Mouse (Mus musculus): ENCODE data around the gene Pagr1b.

DNA sequence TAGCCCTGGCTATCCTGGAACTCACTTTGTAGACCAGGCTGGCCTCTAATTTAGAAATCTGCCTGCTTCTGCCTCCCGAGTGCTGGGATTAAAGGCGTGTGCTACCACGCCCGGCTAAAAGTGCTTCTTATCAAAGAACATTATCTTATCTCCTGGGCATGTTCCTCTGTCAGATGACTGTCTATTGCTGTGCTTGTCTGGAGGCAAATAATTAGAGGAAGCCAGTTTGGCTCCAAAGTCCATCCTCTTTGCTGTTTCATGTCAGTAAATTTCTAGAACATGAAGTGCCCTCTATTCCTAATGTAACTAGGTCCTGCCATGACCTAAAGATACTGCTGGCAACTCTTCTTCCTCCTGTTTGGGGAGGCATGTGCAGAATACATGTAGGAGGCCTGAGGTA is 34.2 kb downstream of the Pagr1b start:
- no peak for TF ChIP-seq CTCF (IDR thresholded peaks at IDR 0.05; ENCODE audit: low read depth, low read length)
- no peak for TF ChIP-seq POLR2A (IDR thresholded peaks at IDR 0.05; ENCODE audit: extremely low read depth, insufficient read depth, low read length)

Measured in liver, adult 2 months (tissue).